Mouse (Mus musculus) forebrain, embryonic 15.5 days (tissue): ENCODE results near the gene Tmem50b. TPM values are rescaled to one million over a fixed set of nuclear protein-coding genes. Genes with fewer than 3 reads are reported as not detected.
A peak's percentile ranks its signal among the peaks of the same experiment; 100 is the strongest.
"Not testable (repeated sequence)": the region's sequence is repeated elsewhere in the genome, so short reads cannot be mapped to it uniquely, and the experiment has no call there.

Experiments used
- ATAC-seq: fragments of 200-750 bp; cut with Nextera tagmentation; replicated peaks from 2 replicates; pipeline ENCODE4 v1.8.0; 2017; ENCODE audit warnings: mild to moderate bottlenecking, moderate TSS enrichment, moderate library complexity
- H3K27ac ChIP-seq: fragments of 300-500 bp; sonication (generic); replicated peaks from 2 replicates; pipeline ENCODE4 v1.5.1; 2015; ENCODE audit warnings: mild to moderate bottlenecking, inconsistent platforms
- H3K27me3 ChIP-seq: fragments of 300-500 bp; sonication (generic); 2 replicates; pipeline ENCODE4 v1.6.1; 2015; ENCODE audit warnings: inconsistent platforms
- H3K36me3 ChIP-seq: fragments of 300-500 bp; sonication (generic); 2 replicates; pipeline ENCODE4 v1.6.1; 2015; ENCODE audit warnings: mild to moderate bottlenecking, inconsistent platforms
- H3K4me1 ChIP-seq: fragments of 300-500 bp; sonication (generic); 2 replicates; pipeline ENCODE4 v1.6.1; 2015; ENCODE audit warnings: inconsistent platforms
- H3K4me2 ChIP-seq: fragments of 300-500 bp; sonication (generic); replicated peaks from 2 replicates; pipeline ENCODE4 v1.6.1; 2015; ENCODE audit warnings: mild to moderate bottlenecking, inconsistent platforms
- H3K4me3 ChIP-seq: fragments of 300-500 bp; sonication (generic); 2 replicates; pipeline ENCODE4 v1.5.1; 2015; ENCODE audit warnings: mild to moderate bottlenecking, inconsistent platforms
- H3K9ac ChIP-seq: fragments of 300-500 bp; sonication (generic); replicated peaks from 2 replicates; pipeline ENCODE4 v1.6.1; 2015; ENCODE audit warnings: mild to moderate bottlenecking, inconsistent platforms
- H3K9me3 ChIP-seq: fragments of 300-500 bp; sonication (generic); 2 replicates; pipeline ENCODE4 v1.6.1; 2016; ENCODE audit warnings: inconsistent platforms
- WGBS: fragments of 180-500 bp; shearing (Covaris S2); methylation state at CpG from one replicate; pipeline ENCODE4 v1.1.7; 2015; ENCODE audit warnings: mixed read lengths; 5-methylcytosine and 5-hydroxymethylcytosine counted together
- polyA plus RNA-seq: library from polyadenylated mRNA; unstranded; fragments of >200 nt; fragmentation: Nextera tagmentation; extraction: Ambion mirVana; gene quantifications from 2 replicates; pipeline ENCODE4 v1.2.1, GENCODE M21; 2015

Tmem50b gene
- polyA plus RNA-seq = 83.2 and 89.2 TPM in 2 replicates

GRCm38 (mm10) chr16:91597672-91598010 lies at the start of gene Tmem50b:
Tmem50b (minus strand) TSS chr16:91597800.
- Histone ChIP-seq H3K4me1 (peaks cover 24% of the 10 kb centered on the region), H3K9me3 (no peaks in the 10 kb centered on the region), H3K36me3 (no peaks in the 10 kb centered on the region), H3K4me2 (peak within 1 kb of the TSS; percentile 80), H3K9ac (peak within 1 kb of the TSS; percentile 65), H3K27me3 (peaks cover 6% of the 10 kb centered on the region; the same call in 1 of the 2 replicates), H3K4me3 (peak within 1 kb of the TSS; percentile 66), H3K27ac (peak within 1 kb of the TSS; percentile 63)
- WGBS = under 1% methylated on average over 34 of the region's 34 CpGs
- ATAC-seq = peak; percentile 99

- peak; percentile 88 for ATAC-seq
- no peaks in the 10 kb centered on the region for H3K9me3 ChIP-seq
- under 1% methylated on average over 59 of the region's 59 CpGs for WGBS
These were observed 49.2 kb upstream of the Tmem50b start, which contains the start of gene Gart for GRCm38 (mm10) chr16:91646681-91647419. Gart (minus strand) TSS chr16:91646952.

GRCm38 (mm10) chr16:91645995-91646602 lies 48.5 kb upstream of the Tmem50b start:
- no peaks in the 10 kb centered on the region for H3K27me3 ChIP-seq
- peak overlapping the region; percentile 91 for H3K4me3 ChIP-seq
- H3K4me2 ChIP-seq = peak overlapping the region; percentile 86
- H3K36me3 ChIP-seq = peaks cover 10% of the 10 kb centered on the region
- peak overlapping the region; percentile 79 for H3K9ac ChIP-seq
- ATAC-seq = no peak
- H3K4me1 ChIP-seq = peaks cover 26% of the 10 kb centered on the region
- under 1% methylated on average over 11 of the region's 11 CpGs for WGBS
- peak overlapping the region; percentile 99 for H3K27ac ChIP-seq
- no peaks in the 10 kb centered on the region for H3K9me3 ChIP-seq

More at GRCm38 (mm10) chr16:91646681-91647419, 49.2 kb upstream of the Tmem50b start, which contains the start of gene Gart:
- peak within 1 kb of the TSS; percentile 99 for H3K27ac ChIP-seq
- peaks cover 7% of the 10 kb centered on the region for H3K36me3 ChIP-seq
- peak within 1 kb of the TSS; percentile 91 for H3K4me3 ChIP-seq
- H3K9ac ChIP-seq = peak within 1 kb of the TSS; percentile 79
- H3K4me1 ChIP-seq = peaks cover 26% of the 10 kb centered on the region
- peak within 1 kb of the TSS; percentile 86 for H3K4me2 ChIP-seq
- no peaks in the 10 kb centered on the region for H3K27me3 ChIP-seq

GRCm38 (mm10) chr16:91645420-91645819 lies 47.8 kb upstream of the Tmem50b start:
- H3K4me2 ChIP-seq, H3K9me3 ChIP-seq, H3K27ac ChIP-seq, ATAC-seq, H3K27me3 ChIP-seq, H3K4me3 ChIP-seq, H3K9ac ChIP-seq: not testable (repeated sequence)
- Histone ChIP-seq H3K4me1 (peaks cover 22% of the 10 kb centered on the region), H3K36me3 (peaks cover 16% of the 10 kb centered on the region)
- 100% methylated on average over 1 of the region's 2 CpGs for WGBS

GRCm38 (mm10) chr16:91644901-91645300 lies 47.3 kb upstream of the Tmem50b start:
- Histone ChIP-seq H3K4me3 (no peak overlapping the region), H3K36me3 (peaks cover 20% of the 10 kb centered on the region)

GRCm38 (mm10) chr16:91640171-91640570 lies 42.6 kb upstream of the Tmem50b start:
- Histone ChIP-seq H3K27me3 (no peaks in the 10 kb centered on the region), H3K4me3 (no peak overlapping the region), H3K4me2 (no peak overlapping the region), H3K4me1 (no peaks in the 10 kb centered on the region), H3K9me3 (no peaks in the 10 kb centered on the region), H3K9ac (no peak overlapping the region), H3K27ac (no peak overlapping the region), H3K36me3 (peaks cover 65% of the 10 kb centered on the region)
- no peak for ATAC-seq
- WGBS = 96% methylated on average over 8 of the region's 8 CpGs

More at GRCm38 (mm10) chr16:91644901-91645300, 47.3 kb upstream of the Tmem50b start:
- Histone ChIP-seq H3K9ac (no peak overlapping the region), H3K4me1 (peaks cover 17% of the 10 kb centered on the region), H3K4me2 (no peak overlapping the region), H3K9me3 (no peaks in the 10 kb centered on the region), H3K27me3 (no peaks in the 10 kb centered on the region), H3K27ac (no peak overlapping the region)
- ATAC-seq = no peak
- WGBS = 89% methylated on average over 2 of the region's 2 CpGs

- Histone ChIP-seq H3K9me3 (no peaks in the 10 kb centered on the region), H3K36me3 (peaks cover 70% of the 10 kb centered on the region), H3K27ac (no peak overlapping the region), H3K4me2 (no peak overlapping the region), H3K4me3 (no peak overlapping the region), H3K27me3 (no peaks in the 10 kb centered on the region), H3K4me1 (no peaks in the 10 kb centered on the region), H3K9ac (no peak overlapping the region)
- no peak for ATAC-seq
- 97% methylated on average over 2 of the region's 2 CpGs for WGBS
These were observed 42.0 kb upstream of the Tmem50b start for GRCm38 (mm10) chr16:91639636-91640035.

GRCm38 (mm10) chr16:91639161-91639560 lies 41.6 kb upstream of the Tmem50b start:
- WGBS = 95% methylated on average over 5 of the region's 5 CpGs
- no peak for ATAC-seq

GRCm38 (mm10) chr16:91633641-91634040 lies 36.0 kb upstream of the Tmem50b start:
- 92% methylated on average over 12 of the region's 12 CpGs for WGBS

More at GRCm38 (mm10) chr16:91639161-91639560, 41.6 kb upstream of the Tmem50b start:
- Histone ChIP-seq H3K4me1 (no peaks in the 10 kb centered on the region), H3K27ac (no peak overlapping the region), H3K27me3 (no peaks in the 10 kb centered on the region), H3K4me2 (no peak overlapping the region), H3K9ac (no peak overlapping the region), H3K36me3 (peaks cover 72% of the 10 kb centered on the region), H3K4me3 (no peak overlapping the region), H3K9me3 (no peaks in the 10 kb centered on the region)

GRCm38 (mm10) chr16:91632940-91633339 lies 35.3 kb upstream of the Tmem50b start:
- no peak overlapping the region for H3K9ac ChIP-seq
- H3K27ac ChIP-seq = no peak overlapping the region
- H3K27me3 ChIP-seq = no peaks in the 10 kb centered on the region
- no peak overlapping the region for H3K4me3 ChIP-seq
- H3K4me1 ChIP-seq = no peaks in the 10 kb centered on the region
- ATAC-seq = no peak
- peaks cover 73% of the 10 kb centered on the region for H3K36me3 ChIP-seq
- no peaks in the 10 kb centered on the region for H3K9me3 ChIP-seq
- no peak overlapping the region for H3K4me2 ChIP-seq
- 94% methylated on average over 7 of the region's 7 CpGs for WGBS

More at GRCm38 (mm10) chr16:91633641-91634040, 36.0 kb upstream of the Tmem50b start:
- peaks cover 72% of the 10 kb centered on the region for H3K36me3 ChIP-seq
- no peaks in the 10 kb centered on the region for H3K4me1 ChIP-seq
- no peak overlapping the region for H3K4me2 ChIP-seq
- no peaks in the 10 kb centered on the region for H3K9me3 ChIP-seq
- no peak overlapping the region for H3K4me3 ChIP-seq
- ATAC-seq = no peak
- no peak overlapping the region for H3K27ac ChIP-seq
- H3K9ac ChIP-seq = no peak overlapping the region
- H3K27me3 ChIP-seq = no peaks in the 10 kb centered on the region

- no peak overlapping the region for H3K4me2 ChIP-seq
- H3K4me3 ChIP-seq = no peak overlapping the region
- no peaks in the 10 kb centered on the region for H3K4me1 ChIP-seq
- WGBS = 87% methylated on average over 5 of the region's 5 CpGs
- no peak overlapping the region for H3K27ac ChIP-seq
- no peaks in the 10 kb centered on the region for H3K27me3 ChIP-seq
- H3K9me3 ChIP-seq = no peaks in the 10 kb centered on the region
- H3K36me3 ChIP-seq = peaks cover 73% of the 10 kb centered on the region
- no peak overlapping the region for H3K9ac ChIP-seq
- ATAC-seq = no peak
These were observed 34.8 kb upstream of the Tmem50b start for GRCm38 (mm10) chr16:91632439-91632838.

- Histone ChIP-seq H3K27ac (no peak overlapping the region), H3K36me3 (peaks cover 65% of the 10 kb centered on the region), H3K27me3 (no peaks in the 10 kb centered on the region), H3K4me2 (no peak overlapping the region), H3K9me3 (no peaks in the 10 kb centered on the region), H3K4me1 (no peaks in the 10 kb centered on the region), H3K4me3 (no peak overlapping the region), H3K9ac (no peak overlapping the region)
- ATAC-seq = no peak
- 59% methylated on average over 1 of the region's 1 CpGs for WGBS
These were observed 33.0 kb upstream of the Tmem50b start for GRCm38 (mm10) chr16:91630584-91630983.
